Mouse (Mus musculus): ENCODE measurements around the gene Tnr. TPM values are rescaled to one million over a fixed set of nuclear protein-coding genes. Genes with fewer than 3 reads are reported as not detected.

Gene Tnr
- polyA plus RNA-seq (2012; ENCODE audit: insufficient read depth, insufficient read length, low replicate concordance, missing spikeins): 62.3 TPM in 1 of 2 replicates, not detected in the other

DNA sequence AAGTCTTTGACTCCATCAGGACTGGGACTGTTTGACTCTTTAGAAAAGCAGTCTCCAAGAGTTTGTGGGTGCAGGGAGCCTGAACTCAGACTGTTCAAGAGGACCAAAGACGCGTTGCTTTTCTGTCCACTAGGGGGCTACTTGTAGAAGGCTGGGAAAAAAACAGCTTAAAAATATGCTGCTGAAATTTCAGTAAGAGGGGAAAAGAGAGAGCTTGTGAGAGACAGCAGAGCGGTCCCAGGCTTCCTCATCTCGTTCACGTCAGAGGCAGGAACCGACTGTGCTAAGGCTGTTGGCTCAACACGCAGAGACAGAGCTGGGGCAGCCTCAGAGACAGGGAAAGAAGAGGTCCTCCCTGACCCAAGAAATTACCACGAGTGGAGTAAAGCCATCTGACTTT lies at the start of gene Tnr:
Gene Tnr (plus strand): TSS at position 192 of the 400 bp plus-strand sequence.
- Histone ChIP-seq H3K4me3 (ENCODE audit: insufficient read depth, low read depth, low read length) (peak within 1 kb of the TSS; percentile 64), H3K4me1 (ENCODE audit: control insufficient read depth, insufficient read depth, low read length) (peaks cover 4% of the 10 kb centered on the region; the same call in 1 of the 2 replicates), H3K27ac (ENCODE audit: insufficient read depth, low read depth, low read length) (peak within 1 kb of the TSS; percentile 77)
- TF ChIP-seq POLR2A (IDR thresholded peaks at IDR 0.05; ENCODE audit: insufficient read depth, low read depth, low read length) (0 out of 2 replicates have a peak, but pooled peaks have one; percentile 17), CTCF (IDR thresholded peaks at IDR 0.05; ENCODE audit: insufficient read depth, low read depth, low read length) (no peak)
- WGBS: under 1% methylated on average over 8 of the region's 8 CpGs

DNA sequence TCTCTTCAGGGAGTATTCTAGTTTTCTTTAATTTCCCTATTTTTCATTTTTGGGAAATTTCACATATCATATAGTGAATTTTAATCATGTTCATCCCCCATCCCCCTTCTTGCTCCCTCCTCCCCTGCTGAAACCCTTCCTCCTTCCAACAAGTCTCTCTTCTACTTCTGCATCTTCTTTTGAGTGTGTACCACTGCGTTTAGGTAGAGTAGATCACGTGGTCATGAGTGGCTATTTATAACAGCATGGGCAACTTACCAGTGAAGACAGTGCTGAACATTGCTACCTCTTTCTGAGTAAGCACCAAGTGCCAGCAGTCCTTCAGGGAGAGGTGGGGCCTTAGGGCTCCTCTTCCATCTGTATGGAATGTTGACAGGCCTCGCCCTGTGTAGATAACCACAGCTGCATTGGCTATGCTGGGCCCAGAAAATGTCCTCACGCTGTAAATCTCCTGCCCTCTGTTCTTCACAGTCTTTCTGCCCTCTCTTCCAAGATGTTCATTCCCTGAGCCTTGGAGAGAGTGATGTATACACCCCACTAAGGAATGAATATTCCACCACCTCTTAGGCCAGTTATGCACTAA lies 33.6 kb upstream of the Tnr start:
- H3K27ac ChIP-seq (ENCODE audit: insufficient read depth, low read depth, low read length): no peak overlapping the region
- no peaks in the 10 kb centered on the region for H3K4me1 ChIP-seq (ENCODE audit: control insufficient read depth, insufficient read depth, low read length)
- no peak for TF ChIP-seq CTCF (IDR thresholded peaks at IDR 0.05; ENCODE audit: insufficient read depth, low read depth, low read length)
- TF ChIP-seq POLR2A (IDR thresholded peaks at IDR 0.05; ENCODE audit: insufficient read depth, low read depth, low read length): no peak
- WGBS: 94% methylated on average over 4 of the region's 4 CpGs
- H3K4me3 ChIP-seq (ENCODE audit: insufficient read depth, low read depth, low read length): no peak overlapping the region

GRCm38 (mm10) chr1:159492536-159492935 lies 31.0 kb upstream of the Tnr start:
- H3K4me1 ChIP-seq (ENCODE audit: control insufficient read depth, insufficient read depth, low read length): no peaks in the 10 kb centered on the region
- TF ChIP-seq CTCF (IDR thresholded peaks at IDR 0.05; ENCODE audit: insufficient read depth, low read depth, low read length): no peak
- TF ChIP-seq POLR2A (IDR thresholded peaks at IDR 0.05; ENCODE audit: insufficient read depth, low read depth, low read length): no peak
- WGBS: 46% methylated on average over 4 of the region's 4 CpGs
- H3K4me3 ChIP-seq (ENCODE audit: insufficient read depth, low read depth, low read length): no peak overlapping the region
- H3K27ac ChIP-seq (ENCODE audit: insufficient read depth, low read depth, low read length): no peak overlapping the region

- no peak for TF ChIP-seq CTCF (IDR thresholded peaks at IDR 0.05; ENCODE audit: insufficient read depth, low read depth, low read length)
- TF ChIP-seq POLR2A (IDR thresholded peaks at IDR 0.05; ENCODE audit: insufficient read depth, low read depth, low read length): no peak
- Histone ChIP-seq H3K27ac (ENCODE audit: insufficient read depth, low read depth, low read length) (no peak overlapping the region), H3K4me3 (ENCODE audit: insufficient read depth, low read depth, low read length) (no peak overlapping the region), H3K4me1 (ENCODE audit: control insufficient read depth, insufficient read depth, low read length) (no peaks in the 10 kb centered on the region)
- 48% methylated on average over 5 of the region's 5 CpGs for WGBS
These were observed 29.7 kb upstream of the Tnr start for GRCm38 (mm10) chr1:159493720-159494499.

DNA sequence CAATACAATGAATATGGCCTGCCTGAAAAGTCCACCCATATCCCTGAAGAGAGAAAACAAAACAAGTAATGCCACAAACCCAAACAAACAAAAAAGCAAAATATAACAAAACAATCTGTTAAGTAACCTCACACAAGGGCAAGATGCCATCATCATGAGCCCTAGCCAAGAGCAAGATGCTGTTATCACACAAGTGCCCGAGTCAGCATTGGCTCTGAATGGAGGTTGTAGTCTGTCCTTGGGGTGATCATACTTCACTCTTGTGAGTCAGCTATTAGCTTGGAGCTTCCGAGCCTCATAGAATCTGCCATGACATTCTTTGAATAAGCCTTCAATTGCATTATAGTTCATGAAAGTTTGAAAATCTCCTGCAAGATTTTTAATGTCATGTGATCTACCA lies 25.3 kb upstream of the Tnr start:
- Histone ChIP-seq H3K27ac (ENCODE audit: insufficient read depth, low read depth, low read length) (no peak overlapping the region), H3K4me1 (ENCODE audit: control insufficient read depth, insufficient read depth, low read length) (peaks cover 2% of the 10 kb centered on the region; the same call in 1 of the 2 replicates), H3K4me3 (ENCODE audit: insufficient read depth, low read depth, low read length) (no peak overlapping the region)
- no peak for TF ChIP-seq POLR2A (IDR thresholded peaks at IDR 0.05; ENCODE audit: insufficient read depth, low read depth, low read length)
- TF ChIP-seq CTCF (IDR thresholded peaks at IDR 0.05; ENCODE audit: insufficient read depth, low read depth, low read length): no peak
- WGBS: 85% methylated on average over 2 of the region's 2 CpGs

DNA sequence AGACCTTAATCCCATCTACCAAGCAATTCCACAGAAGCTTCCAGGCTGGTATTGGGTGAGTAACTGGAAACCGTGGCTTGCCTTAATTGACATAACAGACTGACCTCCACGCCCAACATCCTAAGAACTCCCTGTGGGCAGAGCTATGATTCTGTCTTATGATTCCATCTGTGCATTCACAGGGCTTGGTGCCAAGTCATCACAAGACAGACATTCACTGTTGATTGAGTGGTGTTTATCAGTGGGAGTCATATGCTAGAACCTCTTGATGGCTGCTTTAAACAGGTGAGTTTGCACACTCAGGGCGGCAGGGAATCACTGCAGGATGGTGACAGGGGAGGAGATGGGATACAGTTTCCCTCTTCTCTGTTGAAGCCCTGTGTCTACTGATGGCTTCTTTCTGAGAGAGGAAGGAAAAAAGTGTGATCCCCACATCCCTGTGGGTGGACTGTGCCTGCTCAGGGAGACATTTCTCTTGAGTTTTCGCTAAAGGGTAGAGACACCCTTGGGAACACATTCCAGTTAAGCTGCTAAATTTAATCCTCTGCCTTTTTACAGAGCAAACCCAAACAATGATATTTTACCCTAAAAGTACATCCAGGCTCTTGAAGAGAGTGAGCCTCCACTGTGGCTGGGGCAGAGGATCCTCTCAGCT lies 23.6 kb upstream of the Tnr start:
- H3K4me3 ChIP-seq (ENCODE audit: insufficient read depth, low read depth, low read length): no peak overlapping the region
- TF ChIP-seq CTCF (IDR thresholded peaks at IDR 0.05; ENCODE audit: insufficient read depth, low read depth, low read length): no peak
- no peak for TF ChIP-seq POLR2A (IDR thresholded peaks at IDR 0.05; ENCODE audit: insufficient read depth, low read depth, low read length)
- H3K27ac ChIP-seq (ENCODE audit: insufficient read depth, low read depth, low read length): no peak overlapping the region
- WGBS: 81% methylated on average over 4 of the region's 4 CpGs
- H3K4me1 ChIP-seq (ENCODE audit: control insufficient read depth, insufficient read depth, low read length): peaks cover 2% of the 10 kb centered on the region; the same call in 1 of the 2 replicates

GRCm38 (mm10) chr1:159501911-159502310 lies 21.7 kb upstream of the Tnr start:
- H3K27ac ChIP-seq (ENCODE audit: insufficient read depth, low read depth, low read length): no peak overlapping the region
- WGBS: 87% methylated on average over 4 of the region's 4 CpGs
- H3K4me3 ChIP-seq (ENCODE audit: insufficient read depth, low read depth, low read length): no peak overlapping the region
- H3K4me1 ChIP-seq (ENCODE audit: control insufficient read depth, insufficient read depth, low read length): peaks cover 2% of the 10 kb centered on the region; the same call in 1 of the 2 replicates
- no peak for TF ChIP-seq CTCF (IDR thresholded peaks at IDR 0.05; ENCODE audit: insufficient read depth, low read depth, low read length)
- TF ChIP-seq POLR2A (IDR thresholded peaks at IDR 0.05; ENCODE audit: insufficient read depth, low read depth, low read length): no peak

GRCm38 (mm10) chr1:159510667-159511066 lies 12.9 kb upstream of the Tnr start:
- TF ChIP-seq POLR2A (IDR thresholded peaks at IDR 0.05; ENCODE audit: insufficient read depth, low read depth, low read length) (no peak), CTCF (IDR thresholded peaks at IDR 0.05; ENCODE audit: insufficient read depth, low read depth, low read length) (no peak)
- H3K27ac ChIP-seq (ENCODE audit: insufficient read depth, low read depth, low read length): no peak overlapping the region
- WGBS: 86% methylated on average over 3 of the region's 3 CpGs
- no peak overlapping the region for H3K4me3 ChIP-seq (ENCODE audit: insufficient read depth, low read depth, low read length)
- H3K4me1 ChIP-seq (ENCODE audit: control insufficient read depth, insufficient read depth, low read length): no peaks in the 10 kb centered on the region

- WGBS: 30% methylated on average over 4 of the region's 4 CpGs
- H3K27ac ChIP-seq (ENCODE audit: insufficient read depth, low read depth, low read length): peak overlapping the region; percentile 63
- H3K4me3 ChIP-seq (ENCODE audit: insufficient read depth, low read depth, low read length): no peak overlapping the region
- H3K4me1 ChIP-seq (ENCODE audit: control insufficient read depth, insufficient read depth, low read length): peaks cover 7% of the 10 kb centered on the region
- TF ChIP-seq POLR2A (IDR thresholded peaks at IDR 0.05; ENCODE audit: insufficient read depth, low read depth, low read length): no peak
- TF ChIP-seq CTCF (IDR thresholded peaks at IDR 0.05; ENCODE audit: insufficient read depth, low read depth, low read length): 0 out of 2 replicates have a peak, but pooled peaks have one; percentile 22
These were observed 5.9 kb upstream of the Tnr start for GRCm38 (mm10) chr1:159517647-159518046.
